Mouse (Mus musculus) effector memory CD4-positive, alpha-beta T cell, adult 5 months (primary cell): ENCODE results near the gene Olfr90. TPM values are rescaled to one million over a fixed set of nuclear protein-coding genes. Genes with fewer than 3 reads are reported as not detected.

Experiments
- polyA plus RNA-seq: library from polyadenylated mRNA; unstranded; fragments of 100-300 nt; shearing (Covaris generic); gene quantifications from one replicate; pipeline ENCODE4 v1.2.1, GENCODE M21; 2017

Olfr90 gene
- not detected for polyA plus RNA-seq

DNA sequence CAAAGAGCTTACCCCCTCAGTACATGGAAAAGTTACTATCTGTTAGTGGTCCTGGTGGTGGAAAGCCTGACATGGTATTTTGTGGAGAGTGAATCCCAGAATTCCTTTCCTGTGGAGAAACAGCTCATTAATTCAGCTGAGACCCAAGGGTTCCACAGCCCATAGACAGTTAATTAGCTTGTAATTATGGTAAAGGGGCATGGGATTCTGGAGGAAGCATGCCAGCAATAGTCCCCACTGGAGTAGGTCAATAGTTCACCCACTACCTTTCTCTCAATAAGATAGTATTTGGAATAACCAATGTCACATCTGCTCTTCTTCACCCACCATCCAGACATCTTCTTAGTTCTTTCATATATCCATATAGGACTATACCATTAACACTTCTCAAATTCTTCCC, at the start of gene Olfr90:
Gene Olfr90 (minus strand): TSS at position 101 of the 400 bp plus-strand sequence.

DNA sequence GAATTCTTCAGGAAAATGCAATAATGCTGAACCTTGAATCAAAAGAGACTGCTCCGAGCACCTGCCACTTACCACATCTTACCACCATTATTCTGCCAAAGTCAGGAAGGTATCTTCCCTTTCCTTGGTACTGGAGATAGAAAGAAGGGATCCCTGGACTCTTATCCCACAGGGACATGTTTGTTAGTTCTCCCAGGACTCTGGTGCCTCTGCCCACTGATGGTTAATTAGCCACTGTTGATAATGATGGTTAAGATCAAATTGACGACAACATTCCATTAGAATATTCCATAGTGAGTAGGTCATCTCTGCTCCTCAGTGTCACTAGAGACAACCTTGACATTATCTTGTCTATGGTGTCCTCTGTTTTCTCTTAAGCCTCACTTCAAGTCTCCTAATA, 31.7 kb upstream of the Olfr90 start, which contains the start of gene Olfr92:
Gene Olfr92 (minus strand): TSS at position 101 of the 400 bp plus-strand sequence.

DNA sequence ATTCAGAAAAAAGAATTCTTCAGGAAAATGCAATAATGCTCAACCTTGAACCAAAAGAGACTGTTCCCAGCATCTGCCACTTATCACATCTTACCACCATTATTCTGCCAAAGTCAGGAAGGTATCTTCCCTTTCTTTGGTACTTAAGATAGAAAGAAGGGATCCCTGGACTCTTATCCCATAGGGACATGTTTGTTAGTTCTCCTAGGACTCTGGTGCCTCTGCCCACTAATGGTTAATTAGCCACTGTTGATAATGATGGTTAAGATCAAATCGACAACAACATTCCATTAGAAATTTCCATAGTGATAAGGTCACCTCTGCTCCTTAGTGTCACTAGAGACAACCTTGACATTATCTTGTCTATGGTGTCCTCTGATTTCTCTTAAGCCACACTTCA, 9.9 kb upstream of the Olfr90 start, which contains the start of gene Olfr91:
Gene Olfr91 (minus strand): TSS at position 101 of the 400 bp plus-strand sequence.

DNA sequence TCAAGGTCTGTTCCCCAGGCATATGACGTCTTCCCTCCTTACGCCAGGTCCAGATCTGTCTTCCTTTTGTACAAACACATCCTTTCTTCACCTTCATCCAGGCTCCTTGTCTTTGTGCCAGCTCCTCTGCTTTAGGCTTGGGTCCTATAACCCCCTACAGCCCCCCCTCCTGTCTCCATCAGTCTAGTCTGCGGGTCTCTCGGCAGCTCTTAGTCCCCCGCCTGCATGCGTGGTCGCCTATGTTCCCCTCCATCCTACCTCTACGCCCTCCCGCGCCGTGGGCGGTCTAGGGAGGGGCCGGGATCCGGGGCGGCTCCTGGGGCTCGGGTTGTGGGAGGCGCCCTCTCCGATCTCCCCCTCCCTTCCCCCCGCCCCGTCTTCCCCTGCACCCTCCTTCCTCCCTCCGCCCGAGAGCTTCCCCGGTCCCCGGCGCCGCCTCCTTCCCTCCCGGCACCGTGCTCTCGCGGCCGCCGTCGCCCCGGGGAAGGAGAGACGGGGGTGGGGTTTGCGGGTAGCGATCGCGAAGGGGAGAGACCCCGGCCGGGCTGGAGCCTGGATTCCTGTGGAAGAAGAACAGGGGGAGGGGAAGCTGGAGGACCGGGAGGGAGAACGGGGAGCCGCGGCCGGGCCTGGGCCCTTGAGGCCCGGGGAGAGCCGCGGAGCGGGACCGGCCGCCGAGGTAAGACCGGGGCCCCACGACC, 42.5 kb downstream of the Olfr90 start, which contains the start of gene Gabbr1:
Gene Gabbr1 (plus strand): TSS at position 356 of the 701 bp plus-strand sequence.

Other genes starting within 250 kb of the Olfr90 start
- gene Trim15, start 221.3 kb downstream of the Olfr90 start, polyA plus RNA-seq, result not detected
- not detected for gene Trim10, start 218.9 kb downstream of the Olfr90 start, polyA plus RNA-seq
- not detected for gene Trim40, start 198.4 kb downstream of the Olfr90 start, polyA plus RNA-seq
- gene Trim31, start 190.4 kb downstream of the Olfr90 start, polyA plus RNA-seq, result not detected
- gene Rnf39, start 145.6 kb downstream of the Olfr90 start, polyA plus RNA-seq, result 0.86 TPM
- gene Ppp1r11, start 136.8 kb downstream of the Olfr90 start, polyA plus RNA-seq, result 243 TPM
- 133 TPM for gene Znrd1, start 129.9 kb downstream of the Olfr90 start, polyA plus RNA-seq
- gene Znrd1as, start 129.9 kb downstream of the Olfr90 start, polyA plus RNA-seq, result 2.6 TPM
- gene 2410137M14Rik, start 107.3 kb downstream of the Olfr90 start, polyA plus RNA-seq, result not detected
- gene H2-M5, start 99.0 kb downstream of the Olfr90 start, polyA plus RNA-seq, result not detected
- gene Zfp57, start 87.3 kb downstream of the Olfr90 start, polyA plus RNA-seq, result not detected
- not detected for gene Mog, start 65.1 kb downstream of the Olfr90 start, polyA plus RNA-seq
- gene Gabbr1, start 42.5 kb downstream of the Olfr90 start, polyA plus RNA-seq, result 14.8 TPM
- not detected for gene Olfr91, start 9.8 kb upstream of the Olfr90 start, polyA plus RNA-seq
- gene Olfr92, start 31.6 kb upstream of the Olfr90 start, polyA plus RNA-seq, result not detected
- not detected for gene Olfr93, start 73.0 kb upstream of the Olfr90 start, polyA plus RNA-seq
- gene Ubd, start 105.4 kb upstream of the Olfr90 start, polyA plus RNA-seq, result not detected
- not detected for gene Olfr94, start 112.5 kb upstream of the Olfr90 start, polyA plus RNA-seq
- not detected for gene Olfr95, start 124.6 kb upstream of the Olfr90 start, polyA plus RNA-seq
- not detected for gene Olfr96, start 131.6 kb upstream of the Olfr90 start, polyA plus RNA-seq
- gene Olfr97, start 148.8 kb upstream of the Olfr90 start, polyA plus RNA-seq, result not detected
- gene Olfr98, start 175.2 kb upstream of the Olfr90 start, polyA plus RNA-seq, result not detected
- 86.2 TPM for gene H2-M3, start 181.7 kb upstream of the Olfr90 start, polyA plus RNA-seq
- 2.2 TPM for gene Olfr99, start 195.0 kb upstream of the Olfr90 start, polyA plus RNA-seq
- gene Olfr101, start 215.8 kb upstream of the Olfr90 start, polyA plus RNA-seq, result not detected
- not detected for gene Olfr102, start 228.6 kb upstream of the Olfr90 start, polyA plus RNA-seq